Mouse (Mus musculus): Measurements from ENCODE around the gene Galnt17. TPM values are rescaled to one million over a fixed set of nuclear protein-coding genes. Genes with fewer than 3 reads are reported as not detected.

Galnt17 gene
- polyA plus RNA-seq, 1 experiment from 2014 or later = 1.1 TPM

- no peaks in the 10 kb centered on the region for H3K4me1 ChIP-seq (replicated peaks; ENCODE audit: control insufficient read depth, insufficient read depth, low read length)
- no peaks in the 10 kb centered on the region for H3K27me3 ChIP-seq (ENCODE audit: control insufficient read depth, insufficient read depth, low read length)
- ATAC-seq (replicated peaks; ENCODE audit: low FRiP score) (no peak), DNase-seq (ENCODE audit: low spot score) (no peak)
- no peaks in the 10 kb centered on the region for H3K9me3 ChIP-seq (ENCODE audit: control insufficient read depth, low read length)
- H3K36me3 ChIP-seq (ENCODE audit: control insufficient read depth, insufficient read depth, low read length) = no peaks in the 10 kb centered on the region
- H3K9ac ChIP-seq (ENCODE audit: low read length) = no peak overlapping the region
- no peak overlapping the region for H3K27ac ChIP-seq (ENCODE audit: low read depth, low read length)
- 87% methylated on average over 3 of the region's 3 CpGs for WGBS
- no peak overlapping the region for H3K4me3 ChIP-seq (ENCODE audit: low read depth, low read length)
- H3K4me2 ChIP-seq (ENCODE audit: low read depth, low read length, severe bottlenecking) = no peak overlapping the region
These were observed 449.6 kb downstream of the Galnt17 start for GRCm38 (mm10) chr5:130858706-130859105.

GRCm38 (mm10) chr5:130858148-130858547 lies 450.1 kb downstream of the Galnt17 start:
- H3K9me3 ChIP-seq (ENCODE audit: control insufficient read depth, low read length) = no peaks in the 10 kb centered on the region
- H3K4me2 ChIP-seq (ENCODE audit: low read depth, low read length, severe bottlenecking) = no peak overlapping the region
- no peaks in the 10 kb centered on the region for H3K36me3 ChIP-seq (ENCODE audit: control insufficient read depth, insufficient read depth, low read length)
- DNase-seq (ENCODE audit: low spot score) = peak; percentile 73
- no peak overlapping the region for H3K27ac ChIP-seq (ENCODE audit: low read depth, low read length)
- H3K4me3 ChIP-seq (ENCODE audit: low read depth, low read length) = no peak overlapping the region
- no peaks in the 10 kb centered on the region for H3K4me1 ChIP-seq (replicated peaks; ENCODE audit: control insufficient read depth, insufficient read depth, low read length)
- no peak overlapping the region for H3K9ac ChIP-seq (ENCODE audit: low read length)
- ATAC-seq (replicated peaks; ENCODE audit: low FRiP score) = no peak
- H3K27me3 ChIP-seq (ENCODE audit: control insufficient read depth, insufficient read depth, low read length) = no peaks in the 10 kb centered on the region
- WGBS = 20% methylated on average over 8 of the region's 8 CpGs

- DNase-seq (ENCODE audit: low spot score) = no peak
- no peak overlapping the region for H3K4me3 ChIP-seq (ENCODE audit: low read depth, low read length)
These were observed 453.9 kb downstream of the Galnt17 start for GRCm38 (mm10) chr5:130854430-130854829.

GRCm38 (mm10) chr5:130853371-130853770 lies 454.9 kb downstream of the Galnt17 start:
- WGBS = 2% methylated on average over 10 of the region's 10 CpGs
- peak; percentile 67; the same call in 1 of the 2 replicates for ATAC-seq (replicated peaks; ENCODE audit: low FRiP score)
- Histone ChIP-seq H3K4me1 (replicated peaks; ENCODE audit: control insufficient read depth, insufficient read depth, low read length) (no peaks in the 10 kb centered on the region), H3K4me2 (ENCODE audit: low read depth, low read length, severe bottlenecking) (no peak overlapping the region), H3K4me3 (ENCODE audit: low read depth, low read length) (no peak overlapping the region), H3K36me3 (ENCODE audit: control insufficient read depth, insufficient read depth, low read length) (no peaks in the 10 kb centered on the region), H3K27me3 (ENCODE audit: control insufficient read depth, insufficient read depth, low read length) (no peaks in the 10 kb centered on the region), H3K9me3 (ENCODE audit: control insufficient read depth, low read length) (no peaks in the 10 kb centered on the region), H3K27ac (ENCODE audit: low read depth, low read length) (no peak overlapping the region), H3K9ac (ENCODE audit: low read length) (no peak overlapping the region)
- peak; percentile 93 for DNase-seq (ENCODE audit: low spot score)

More at GRCm38 (mm10) chr5:130854430-130854829, 453.9 kb downstream of the Galnt17 start:
- H3K9me3 ChIP-seq (ENCODE audit: control insufficient read depth, low read length) = no peaks in the 10 kb centered on the region
- H3K9ac ChIP-seq (ENCODE audit: low read length) = no peak overlapping the region
- no peaks in the 10 kb centered on the region for H3K36me3 ChIP-seq (ENCODE audit: control insufficient read depth, insufficient read depth, low read length)
- H3K4me2 ChIP-seq (ENCODE audit: low read depth, low read length, severe bottlenecking) = no peak overlapping the region
- no peak for ATAC-seq (replicated peaks; ENCODE audit: low FRiP score)
- no peaks in the 10 kb centered on the region for H3K4me1 ChIP-seq (replicated peaks; ENCODE audit: control insufficient read depth, insufficient read depth, low read length)
- no peak overlapping the region for H3K27ac ChIP-seq (ENCODE audit: low read depth, low read length)
- WGBS = 87% methylated on average over 7 of the region's 7 CpGs
- H3K27me3 ChIP-seq (ENCODE audit: control insufficient read depth, insufficient read depth, low read length) = no peaks in the 10 kb centered on the region

- H3K27ac ChIP-seq (ENCODE audit: low read depth, low read length) = no peak overlapping the region
- no peak for DNase-seq (ENCODE audit: low spot score)
These were observed 456.1 kb downstream of the Galnt17 start for GRCm38 (mm10) chr5:130852182-130852581.

GRCm38 (mm10) chr5:130849610-130850009 lies 458.7 kb downstream of the Galnt17 start:
- Histone ChIP-seq H3K9ac (ENCODE audit: low read length) (no peak overlapping the region), H3K4me2 (ENCODE audit: low read depth, low read length, severe bottlenecking) (no peak overlapping the region), H3K27me3 (ENCODE audit: control insufficient read depth, insufficient read depth, low read length) (no peaks in the 10 kb centered on the region), H3K4me3 (ENCODE audit: low read depth, low read length) (no peak overlapping the region), H3K27ac (ENCODE audit: low read depth, low read length) (no peak overlapping the region), H3K36me3 (ENCODE audit: control insufficient read depth, insufficient read depth, low read length) (no peaks in the 10 kb centered on the region), H3K4me1 (replicated peaks; ENCODE audit: control insufficient read depth, insufficient read depth, low read length) (no peaks in the 10 kb centered on the region), H3K9me3 (ENCODE audit: control insufficient read depth, low read length) (no peaks in the 10 kb centered on the region)
- 84% methylated on average over 4 of the region's 4 CpGs for WGBS
- ATAC-seq (replicated peaks; ENCODE audit: low FRiP score) = no peak
- no peak for DNase-seq (ENCODE audit: low spot score)

More at GRCm38 (mm10) chr5:130852182-130852581, 456.1 kb downstream of the Galnt17 start:
- Histone ChIP-seq H3K9me3 (ENCODE audit: control insufficient read depth, low read length) (no peaks in the 10 kb centered on the region), H3K36me3 (ENCODE audit: control insufficient read depth, insufficient read depth, low read length) (no peaks in the 10 kb centered on the region), H3K27me3 (ENCODE audit: control insufficient read depth, insufficient read depth, low read length) (no peaks in the 10 kb centered on the region), H3K4me2 (ENCODE audit: low read depth, low read length, severe bottlenecking) (0 out of 2 replicates have a peak overlapping the region, but pooled peaks have one; percentile 32), H3K9ac (ENCODE audit: low read length) (peak overlapping the region; percentile 43; the same call in 1 of the 2 replicates), H3K4me1 (replicated peaks; ENCODE audit: control insufficient read depth, insufficient read depth, low read length) (no peaks in the 10 kb centered on the region), H3K4me3 (ENCODE audit: low read depth, low read length) (no peak overlapping the region)
- WGBS = 9% methylated on average over 11 of the region's 11 CpGs
- ATAC-seq (replicated peaks; ENCODE audit: low FRiP score) = no peak

GRCm38 (mm10) chr5:130848562-130848961 lies 459.7 kb downstream of the Galnt17 start:
- Histone ChIP-seq H3K4me3 (ENCODE audit: low read depth, low read length) (no peak overlapping the region), H3K9me3 (ENCODE audit: control insufficient read depth, low read length) (no peaks in the 10 kb centered on the region)
- 86% methylated on average over 6 of the region's 6 CpGs for WGBS

GRCm38 (mm10) chr5:130825797-130826196 lies 482.5 kb downstream of the Galnt17 start:
- ATAC-seq (replicated peaks; ENCODE audit: low FRiP score) (no peak), DNase-seq (ENCODE audit: low spot score) (no peak)
- Histone ChIP-seq H3K27me3 (ENCODE audit: control insufficient read depth, insufficient read depth, low read length) (no peaks in the 10 kb centered on the region), H3K9me3 (ENCODE audit: control insufficient read depth, low read length) (no peaks in the 10 kb centered on the region; the same call in 1 of the 2 replicates), H3K4me3 (ENCODE audit: low read depth, low read length) (no peak overlapping the region), H3K4me2 (ENCODE audit: low read depth, low read length, severe bottlenecking) (no peak overlapping the region), H3K36me3 (ENCODE audit: control insufficient read depth, insufficient read depth, low read length) (no peaks in the 10 kb centered on the region), H3K4me1 (replicated peaks; ENCODE audit: control insufficient read depth, insufficient read depth, low read length) (no peaks in the 10 kb centered on the region), H3K9ac (ENCODE audit: low read length) (no peak overlapping the region), H3K27ac (ENCODE audit: low read depth, low read length) (no peak overlapping the region)
- 87% methylated on average over 2 of the region's 2 CpGs for WGBS

More at GRCm38 (mm10) chr5:130848562-130848961, 459.7 kb downstream of the Galnt17 start:
- H3K27ac ChIP-seq (ENCODE audit: low read depth, low read length) = no peak overlapping the region
- DNase-seq (ENCODE audit: low spot score) = no peak
- H3K4me2 ChIP-seq (ENCODE audit: low read depth, low read length, severe bottlenecking) = no peak overlapping the region
- no peaks in the 10 kb centered on the region for H3K27me3 ChIP-seq (ENCODE audit: control insufficient read depth, insufficient read depth, low read length)
- H3K36me3 ChIP-seq (ENCODE audit: control insufficient read depth, insufficient read depth, low read length) = no peaks in the 10 kb centered on the region
- H3K9ac ChIP-seq (ENCODE audit: low read length) = no peak overlapping the region
- no peaks in the 10 kb centered on the region for H3K4me1 ChIP-seq (replicated peaks; ENCODE audit: control insufficient read depth, insufficient read depth, low read length)
- no peak for ATAC-seq (replicated peaks; ENCODE audit: low FRiP score)

Measured in forebrain, embryonic 11.5 days (tissue).